Mouse (Mus musculus): ENCODE data around the gene Pamr1. TPM values are rescaled to one million over a fixed set of nuclear protein-coding genes. Genes with fewer than 3 reads are reported as not detected.

Gene Pamr1
- polyA plus RNA-seq, 1 experiment from 2014 or later = 8.4 TPM

- no peaks in the 10 kb centered on the region for H3K27me3 ChIP-seq (ENCODE audit: control insufficient read depth, insufficient read depth, low read length)
- no peaks in the 10 kb centered on the region for H3K9me3 ChIP-seq (ENCODE audit: control insufficient read depth, low read length)
- H3K27ac ChIP-seq = no peak overlapping the region
- H3K4me3 ChIP-seq (replicated peaks; ENCODE audit: low read length) = no peak overlapping the region
- no peak for DNase-seq (ENCODE audit: low spot score)
- H3K9ac ChIP-seq = no peak overlapping the region
- H3K4me2 ChIP-seq (replicated peaks) = no peak overlapping the region
- ATAC-seq (ENCODE audit: low FRiP score) = no peak
- H3K4me1 ChIP-seq (replicated peaks; ENCODE audit: control insufficient read depth, insufficient read depth, low read length) = no peaks in the 10 kb centered on the region
- WGBS = 69% methylated on average over 1 of the region's 1 CpGs
- H3K36me3 ChIP-seq (replicated peaks; ENCODE audit: control insufficient read depth, insufficient read depth) = no peaks in the 10 kb centered on the region
Measured at GRCm38 (mm10) chr2:102624538-102624937, 74.7 kb downstream of the Pamr1 start.

GRCm38 (mm10) chr2:102632361-102632760, 82.5 kb downstream of the Pamr1 start:
- 94% methylated on average over 4 of the region's 4 CpGs for WGBS
- Histone ChIP-seq H3K36me3 (replicated peaks; ENCODE audit: control insufficient read depth, insufficient read depth) (no peaks in the 10 kb centered on the region), H3K9ac (no peak overlapping the region), H3K27ac (no peak overlapping the region), H3K4me2 (replicated peaks) (no peak overlapping the region), H3K4me3 (replicated peaks; ENCODE audit: low read length) (no peak overlapping the region), H3K4me1 (replicated peaks; ENCODE audit: control insufficient read depth, insufficient read depth, low read length) (0 out of 2 replicates have a peak, but pooled peaks cover 5% of the 10 kb centered on the region), H3K27me3 (ENCODE audit: control insufficient read depth, insufficient read depth, low read length) (no peaks in the 10 kb centered on the region), H3K9me3 (ENCODE audit: control insufficient read depth, low read length) (no peaks in the 10 kb centered on the region)
- DNase-seq (ENCODE audit: low spot score) = no peak
- no peak for ATAC-seq (ENCODE audit: low FRiP score)

GRCm38 (mm10) chr2:102634010-102634409, 84.2 kb downstream of the Pamr1 start:
- ATAC-seq (ENCODE audit: low FRiP score) (no peak), DNase-seq (ENCODE audit: low spot score) (no peak)
- Histone ChIP-seq H3K9ac (no peak overlapping the region), H3K4me1 (replicated peaks; ENCODE audit: control insufficient read depth, insufficient read depth, low read length) (peaks cover 10% of the 10 kb centered on the region), H3K9me3 (ENCODE audit: control insufficient read depth, low read length) (no peaks in the 10 kb centered on the region), H3K36me3 (replicated peaks; ENCODE audit: control insufficient read depth, insufficient read depth) (no peaks in the 10 kb centered on the region), H3K4me2 (replicated peaks) (no peak overlapping the region), H3K27me3 (ENCODE audit: control insufficient read depth, insufficient read depth, low read length) (no peaks in the 10 kb centered on the region), H3K4me3 (replicated peaks; ENCODE audit: low read length) (no peak overlapping the region), H3K27ac (no peak overlapping the region)
- WGBS = 93% methylated on average over 1 of the region's 1 CpGs

- 75% methylated on average over 3 of the region's 3 CpGs for WGBS
- H3K36me3 ChIP-seq (replicated peaks; ENCODE audit: control insufficient read depth, insufficient read depth) = no peaks in the 10 kb centered on the region
- H3K27me3 ChIP-seq (ENCODE audit: control insufficient read depth, insufficient read depth, low read length) = no peaks in the 10 kb centered on the region
- H3K27ac ChIP-seq = no peak overlapping the region
- no peak overlapping the region for H3K9ac ChIP-seq
- H3K4me3 ChIP-seq (replicated peaks; ENCODE audit: low read length) = no peak overlapping the region
- DNase-seq (ENCODE audit: low spot score) (no peak), ATAC-seq (ENCODE audit: low FRiP score) (no peak)
- H3K4me2 ChIP-seq (replicated peaks) = no peak overlapping the region
- H3K4me1 ChIP-seq (replicated peaks; ENCODE audit: control insufficient read depth, insufficient read depth, low read length) = peaks cover 7% of the 10 kb centered on the region
- no peaks in the 10 kb centered on the region for H3K9me3 ChIP-seq (ENCODE audit: control insufficient read depth, low read length)
Measured at GRCm38 (mm10) chr2:102635523-102636060, 85.8 kb downstream of the Pamr1 start.

DNA sequence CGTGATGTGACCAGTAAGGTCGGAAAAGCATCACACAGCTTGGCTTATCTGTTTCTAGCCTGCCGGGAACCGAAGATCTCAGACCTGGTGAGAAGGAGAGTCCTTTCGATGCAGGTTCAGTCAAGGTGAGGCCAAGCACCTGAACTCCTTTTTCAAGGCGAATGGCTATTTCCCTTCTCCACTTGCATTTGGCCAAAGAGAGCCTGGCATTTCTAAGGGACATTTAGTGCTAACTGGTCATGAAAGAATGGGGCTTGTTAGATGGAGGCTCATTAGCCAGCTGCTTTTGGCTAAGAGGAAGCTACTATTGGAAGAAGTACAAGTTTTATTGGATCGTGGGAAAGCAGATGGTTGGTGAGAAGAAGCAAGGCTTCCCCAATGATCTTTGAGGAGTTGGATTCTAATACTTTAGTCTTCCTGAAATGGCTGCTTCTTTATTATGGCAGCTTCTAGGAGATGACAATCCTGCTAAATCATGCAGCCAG, 86.3 kb downstream of the Pamr1 start:
- Histone ChIP-seq H3K27me3 (ENCODE audit: control insufficient read depth, insufficient read depth, low read length) (no peaks in the 10 kb centered on the region), H3K36me3 (replicated peaks; ENCODE audit: control insufficient read depth, insufficient read depth) (no peaks in the 10 kb centered on the region), H3K9ac (no peak overlapping the region), H3K4me3 (replicated peaks; ENCODE audit: low read length) (no peak overlapping the region), H3K4me1 (replicated peaks; ENCODE audit: control insufficient read depth, insufficient read depth, low read length) (peaks cover 7% of the 10 kb centered on the region), H3K27ac (no peak overlapping the region), H3K4me2 (replicated peaks) (no peak overlapping the region), H3K9me3 (ENCODE audit: control insufficient read depth, low read length) (no peaks in the 10 kb centered on the region)
- ATAC-seq (ENCODE audit: low FRiP score) = no peak
- 83% methylated on average over 7 of the region's 7 CpGs for WGBS
- DNase-seq (ENCODE audit: low spot score) = no peak

DNA sequence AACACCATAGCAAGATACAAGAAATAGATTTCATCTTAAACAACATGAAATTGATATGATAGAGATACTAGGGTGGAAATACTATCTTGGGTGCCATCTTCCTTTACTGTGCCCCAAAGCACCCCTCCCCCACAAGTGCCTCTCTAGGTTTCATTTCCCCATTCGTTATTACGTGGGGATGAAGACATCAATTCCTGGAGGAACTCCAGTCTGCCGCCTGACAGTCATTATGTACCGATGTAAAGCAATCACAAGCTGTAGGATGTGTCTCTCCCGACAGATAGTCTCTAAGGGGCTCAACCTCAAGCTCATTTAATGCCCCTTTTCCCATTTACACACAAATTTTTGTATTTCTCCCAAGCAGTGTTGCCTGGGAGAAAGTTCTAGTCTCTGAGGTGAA, 88.3 kb downstream of the Pamr1 start:
- H3K36me3 ChIP-seq (replicated peaks; ENCODE audit: control insufficient read depth, insufficient read depth) = no peaks in the 10 kb centered on the region
- no peak overlapping the region; the same call in 1 of the 2 replicates for H3K27ac ChIP-seq
- no peaks in the 10 kb centered on the region for H3K27me3 ChIP-seq (ENCODE audit: control insufficient read depth, insufficient read depth, low read length)
- no peak overlapping the region for H3K4me2 ChIP-seq (replicated peaks)
- H3K9ac ChIP-seq = no peak overlapping the region
- H3K4me1 ChIP-seq (replicated peaks; ENCODE audit: control insufficient read depth, insufficient read depth, low read length) = peaks cover 7% of the 10 kb centered on the region
- H3K4me3 ChIP-seq (replicated peaks; ENCODE audit: low read length) = no peak overlapping the region
- no peak for DNase-seq (ENCODE audit: low spot score)
- ATAC-seq (ENCODE audit: low FRiP score) = no peak; the same call in 1 of the 2 replicates
- WGBS = 23% methylated on average over 5 of the region's 5 CpGs
- H3K9me3 ChIP-seq (ENCODE audit: control insufficient read depth, low read length) = no peaks in the 10 kb centered on the region

DNA sequence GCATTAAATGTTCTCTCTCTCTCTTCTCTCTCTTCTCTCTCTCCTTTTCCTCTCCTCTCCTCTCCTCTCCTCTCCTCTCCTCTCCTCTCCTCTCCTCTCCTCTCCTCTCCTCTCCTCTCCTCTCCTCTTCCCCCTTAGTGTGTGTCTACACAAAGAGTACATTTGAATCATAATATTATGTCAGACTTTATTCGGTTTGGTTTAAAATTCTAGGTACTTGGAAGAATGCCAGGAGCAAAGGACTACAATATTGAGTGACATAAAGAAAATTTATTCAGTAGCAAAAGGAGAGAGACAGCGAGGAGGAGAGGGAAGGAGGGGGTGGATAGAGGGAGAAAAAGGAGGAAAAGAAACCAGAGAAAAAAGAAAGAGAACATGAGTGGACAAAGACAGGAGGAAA, 88.9 kb downstream of the Pamr1 start:
- no peak overlapping the region for H3K27ac ChIP-seq
- 28% methylated on average over 2 of the region's 2 CpGs for WGBS
- no peak for DNase-seq (ENCODE audit: low spot score)

GRCm38 (mm10) chr2:102648845-102649500, 99.2 kb downstream of the Pamr1 start:
- H3K4me1 ChIP-seq (replicated peaks; ENCODE audit: control insufficient read depth, insufficient read depth, low read length) = no peaks in the 10 kb centered on the region
- DNase-seq (ENCODE audit: low spot score) = no peak
- H3K27me3 ChIP-seq (ENCODE audit: control insufficient read depth, insufficient read depth, low read length) = no peaks in the 10 kb centered on the region
- H3K36me3 ChIP-seq (replicated peaks; ENCODE audit: control insufficient read depth, insufficient read depth) = no peaks in the 10 kb centered on the region
- 85% methylated on average over 10 of the region's 10 CpGs for WGBS
- no peak overlapping the region for H3K4me3 ChIP-seq (replicated peaks; ENCODE audit: low read length)
- peak; percentile 14; the same call in 1 of the 2 replicates for ATAC-seq (ENCODE audit: low FRiP score)
- no peak overlapping the region for H3K4me2 ChIP-seq (replicated peaks)
- no peak overlapping the region for H3K27ac ChIP-seq
- H3K9me3 ChIP-seq (ENCODE audit: control insufficient read depth, low read length) = no peaks in the 10 kb centered on the region
- H3K9ac ChIP-seq = no peak overlapping the region

More for the DNA sequence above, 88.9 kb downstream of the Pamr1 start:
- Histone ChIP-seq H3K27me3 (ENCODE audit: control insufficient read depth, insufficient read depth, low read length) (no peaks in the 10 kb centered on the region), H3K4me1 (replicated peaks; ENCODE audit: control insufficient read depth, insufficient read depth, low read length) (peaks cover 7% of the 10 kb centered on the region), H3K4me2 (replicated peaks) (no peak overlapping the region), H3K4me3 (replicated peaks; ENCODE audit: low read length) (no peak overlapping the region), H3K9me3 (ENCODE audit: control insufficient read depth, low read length) (no peaks in the 10 kb centered on the region), H3K36me3 (replicated peaks; ENCODE audit: control insufficient read depth, insufficient read depth) (no peaks in the 10 kb centered on the region), H3K9ac (no peak overlapping the region)
- no peak for ATAC-seq (ENCODE audit: low FRiP score)

DNA sequence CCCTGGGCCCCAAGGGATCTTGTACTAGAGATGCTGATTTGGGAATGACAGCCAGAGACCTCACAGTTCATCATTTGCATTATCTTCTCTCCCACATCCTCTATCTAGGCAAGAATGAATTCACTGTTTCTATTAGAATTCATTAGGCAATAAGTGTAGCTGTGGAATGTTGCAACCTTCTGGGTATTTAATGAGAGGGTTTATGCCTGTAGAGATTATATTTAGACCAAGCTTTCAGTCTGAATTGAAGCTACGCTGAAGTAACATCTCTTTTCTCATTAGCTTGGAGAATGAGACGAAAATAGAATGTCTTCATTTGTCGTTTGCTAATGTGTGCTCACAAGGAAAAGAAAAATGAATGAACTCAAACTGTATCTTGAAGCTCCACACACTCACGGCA, 100.5 kb downstream of the Pamr1 start:
- 69% methylated on average over 4 of the region's 4 CpGs for WGBS
- peak overlapping the region; percentile 12; the same call in 1 of the 2 replicates for H3K27ac ChIP-seq

More for the DNA sequence above, 100.5 kb downstream of the Pamr1 start:
- H3K36me3 ChIP-seq (replicated peaks; ENCODE audit: control insufficient read depth, insufficient read depth) = no peaks in the 10 kb centered on the region
- H3K4me3 ChIP-seq (replicated peaks; ENCODE audit: low read length) = no peak overlapping the region
- H3K27me3 ChIP-seq (ENCODE audit: control insufficient read depth, insufficient read depth, low read length) = no peaks in the 10 kb centered on the region
- H3K4me2 ChIP-seq (replicated peaks) = no peak overlapping the region
- no peaks in the 10 kb centered on the region for H3K9me3 ChIP-seq (ENCODE audit: control insufficient read depth, low read length)
- DNase-seq (ENCODE audit: low spot score) (no peak), ATAC-seq (ENCODE audit: low FRiP score) (no peak)
- no peak overlapping the region for H3K9ac ChIP-seq
- no peaks in the 10 kb centered on the region for H3K4me1 ChIP-seq (replicated peaks; ENCODE audit: control insufficient read depth, insufficient read depth, low read length)

Measured in hindbrain, embryonic 14.5 days (tissue).